Mouse (Mus musculus): ENCODE measurements around the gene Lgr4. TPM values are rescaled to one million over a fixed set of nuclear protein-coding genes. Genes with fewer than 3 reads are reported as not detected.
A peak's percentile ranks its signal among the peaks of the same experiment; 100 is the strongest.

Lgr4 gene
- total and polyA plus RNA-seq, 2 experiments from 2014 or later, result 10.9 to 49.7 TPM

DNA sequence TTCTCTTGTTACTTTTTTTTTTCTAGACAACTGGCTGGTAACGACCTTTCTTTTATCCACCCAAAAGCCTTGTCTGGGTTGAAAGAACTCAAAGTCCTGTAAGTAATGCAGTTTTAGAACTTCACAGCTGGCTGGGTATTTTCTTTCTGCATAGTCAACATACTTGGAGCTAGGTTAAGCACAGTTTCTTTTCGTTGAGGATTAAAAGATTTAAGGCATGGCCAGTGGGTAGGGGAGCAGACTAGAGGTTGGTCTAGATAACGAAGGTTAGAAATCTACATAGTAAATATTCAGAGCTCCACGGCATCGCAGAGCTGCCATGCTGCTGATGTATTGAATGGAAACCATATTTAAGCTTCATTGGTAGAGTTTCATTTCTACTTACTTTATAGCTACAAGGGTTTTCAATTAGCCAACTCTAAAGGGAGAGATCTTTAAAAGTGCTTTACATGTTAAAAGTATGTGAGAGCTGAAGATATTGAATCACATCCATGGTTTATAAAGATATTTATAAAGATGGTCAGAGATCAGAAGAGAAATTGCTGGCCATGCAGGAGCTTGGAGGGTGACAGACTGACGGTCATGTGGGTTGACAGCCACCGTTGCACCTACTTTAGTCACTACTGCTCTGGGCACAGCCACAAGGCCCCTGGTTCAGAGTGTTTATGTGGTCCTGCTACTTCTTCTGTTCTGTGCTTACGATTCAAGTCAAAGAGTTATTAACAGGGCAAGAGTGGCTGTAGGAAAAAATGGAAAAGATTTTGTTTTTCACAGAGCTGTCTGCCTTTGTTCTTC, 72.4 kb downstream of the Lgr4 start:
- WGBS, result 55% methylated on average over 8 of the region's 8 CpGs
- Histone ChIP-seq H3K27me3 (ENCODE audit: control insufficient read depth, insufficient read depth, low read length) (no peaks in the 10 kb centered on the region), H3K36me3 (replicated peaks; ENCODE audit: control insufficient read depth, insufficient read depth, low read length) (no peaks in the 10 kb centered on the region), H3K9ac (replicated peaks; ENCODE audit: low read depth, low read length) (no peak overlapping the region), H3K4me2 (ENCODE audit: low read depth, low read length) (no peak overlapping the region), H3K4me1 (ENCODE audit: control insufficient read depth, insufficient read depth) (peaks cover 48% of the 10 kb centered on the region), H3K27ac (ENCODE audit: low read depth) (no peak overlapping the region), H3K4me3 (ENCODE audit: low read depth, low read length) (no peak overlapping the region), H3K9me3 (replicated peaks; ENCODE audit: control insufficient read depth, low read length) (no peaks in the 10 kb centered on the region)
- no peak for DNase-seq (ENCODE audit: low spot score)
- no peak for TF ChIP-seq CTCF (IDR thresholded peaks at IDR 0.05; ENCODE audit: low read depth)
- no peak for TF ChIP-seq EP300 (IDR thresholded peaks at IDR 0.05; ENCODE audit: low read depth)
- ATAC-seq (ENCODE audit: insufficient read depth, low read depth), result no peak

DNA sequence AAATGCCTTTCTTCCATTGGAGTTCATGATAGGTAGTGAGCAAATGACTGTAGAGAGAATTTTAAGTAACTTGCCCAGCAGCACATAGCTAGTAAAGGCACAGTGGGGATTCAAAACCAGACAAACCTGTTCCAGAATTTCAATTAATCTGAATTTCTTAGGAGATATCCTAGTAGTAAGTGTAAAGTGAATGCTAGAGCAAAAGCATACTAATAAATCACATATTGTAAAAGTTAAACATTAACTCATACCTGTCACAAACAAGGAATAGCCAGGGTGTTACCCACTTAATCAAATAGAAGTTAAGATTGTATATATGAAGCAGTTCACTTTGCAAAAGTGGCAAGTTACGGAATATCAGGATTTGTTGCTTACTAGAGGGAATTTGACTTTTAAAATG, 74.3 kb downstream of the Lgr4 start:
- no peak overlapping the region for H3K4me3 ChIP-seq (ENCODE audit: low read depth, low read length)
- H3K36me3 ChIP-seq (replicated peaks; ENCODE audit: control insufficient read depth, insufficient read depth, low read length), result no peaks in the 10 kb centered on the region
- peaks cover 49% of the 10 kb centered on the region for H3K4me1 ChIP-seq (ENCODE audit: control insufficient read depth, insufficient read depth)
- ATAC-seq (ENCODE audit: insufficient read depth, low read depth) (no peak), DNase-seq (ENCODE audit: low spot score) (no peak)
- H3K27me3 ChIP-seq (ENCODE audit: control insufficient read depth, insufficient read depth, low read length), result no peaks in the 10 kb centered on the region
- 91% methylated on average over 1 of the region's 1 CpGs for WGBS
- no peak overlapping the region for H3K9ac ChIP-seq (replicated peaks; ENCODE audit: low read depth, low read length)
- TF ChIP-seq CTCF (IDR thresholded peaks at IDR 0.05; ENCODE audit: low read depth) (no peak), EP300 (IDR thresholded peaks at IDR 0.05; ENCODE audit: low read depth) (no peak)
- H3K4me2 ChIP-seq (ENCODE audit: low read depth, low read length), result no peak overlapping the region
- no peaks in the 10 kb centered on the region for H3K9me3 ChIP-seq (replicated peaks; ENCODE audit: control insufficient read depth, low read length)
- no peak overlapping the region for H3K27ac ChIP-seq (ENCODE audit: low read depth)

DNA sequence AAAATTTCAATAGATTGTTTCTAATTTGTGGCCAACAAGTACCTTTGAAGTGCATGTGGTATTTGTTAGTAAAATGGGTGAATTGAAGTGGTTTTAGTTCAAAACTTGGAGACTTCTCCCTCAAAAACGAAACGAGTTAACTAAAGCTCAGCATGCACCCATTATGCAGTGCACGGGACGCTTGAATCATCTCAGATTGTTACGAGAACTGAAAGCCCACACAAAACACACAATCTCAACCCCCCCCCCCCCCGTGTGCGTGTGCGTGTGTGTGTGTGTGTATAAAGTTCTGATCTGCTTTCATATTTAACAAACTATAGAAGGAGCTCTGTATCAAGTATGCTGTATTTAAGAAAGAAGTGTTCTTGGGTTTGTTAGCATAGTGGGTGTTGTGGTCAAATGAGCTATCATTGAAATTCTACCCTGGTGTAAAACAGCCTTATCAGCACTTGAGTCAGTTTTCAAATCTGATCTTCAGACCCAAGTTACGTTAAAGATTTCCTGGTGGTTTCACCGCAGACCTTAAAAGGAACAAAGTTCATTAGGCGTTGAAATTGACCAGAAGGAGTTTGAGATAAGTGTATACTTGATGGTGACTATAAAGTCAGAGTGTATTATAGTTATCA, 75.1 kb downstream of the Lgr4 start:
- peaks cover 45% of the 10 kb centered on the region for H3K4me1 ChIP-seq (ENCODE audit: control insufficient read depth, insufficient read depth)
- 75% methylated on average over 11 of the region's 11 CpGs for WGBS
- H3K9me3 ChIP-seq (replicated peaks; ENCODE audit: control insufficient read depth, low read length), result no peaks in the 10 kb centered on the region
- H3K4me3 ChIP-seq (ENCODE audit: low read depth, low read length), result no peak overlapping the region
- no peak for ATAC-seq (ENCODE audit: insufficient read depth, low read depth)
- no peak overlapping the region for H3K9ac ChIP-seq (replicated peaks; ENCODE audit: low read depth, low read length)
- no peaks in the 10 kb centered on the region for H3K36me3 ChIP-seq (replicated peaks; ENCODE audit: control insufficient read depth, insufficient read depth, low read length)
- no peak overlapping the region for H3K4me2 ChIP-seq (ENCODE audit: low read depth, low read length)
- TF ChIP-seq CTCF (IDR thresholded peaks at IDR 0.05; ENCODE audit: low read depth) (no peak), EP300 (IDR thresholded peaks at IDR 0.05; ENCODE audit: low read depth) (no peak)
- no peaks in the 10 kb centered on the region for H3K27me3 ChIP-seq (ENCODE audit: control insufficient read depth, insufficient read depth, low read length)
- no peak for DNase-seq (ENCODE audit: low spot score)
- no peak overlapping the region for H3K27ac ChIP-seq (ENCODE audit: low read depth)

DNA sequence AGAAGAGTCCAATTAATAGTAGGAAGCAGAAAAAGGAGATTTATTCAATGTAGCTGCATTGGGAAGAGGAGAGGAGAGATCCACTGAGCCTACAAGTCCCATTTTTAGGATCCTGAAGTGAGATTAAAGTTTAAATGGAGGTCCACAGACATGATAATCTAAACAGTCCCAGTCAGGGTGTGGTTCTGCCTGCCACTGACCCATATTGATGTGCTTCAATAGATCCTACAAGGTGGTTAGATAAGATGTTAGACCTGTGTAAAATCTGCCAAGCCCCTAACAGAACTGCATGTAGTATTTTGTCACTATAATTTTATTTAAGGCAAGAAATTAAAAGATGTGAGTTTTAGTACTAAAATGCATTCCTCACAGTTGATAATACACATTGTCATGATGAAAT, 76.0 kb downstream of the Lgr4 start:
- no peak overlapping the region for H3K9ac ChIP-seq (replicated peaks; ENCODE audit: low read depth, low read length)
- no peak for DNase-seq (ENCODE audit: low spot score)
- H3K27ac ChIP-seq (ENCODE audit: low read depth), result no peak overlapping the region
- H3K4me1 ChIP-seq (ENCODE audit: control insufficient read depth, insufficient read depth), result peaks cover 39% of the 10 kb centered on the region
- ATAC-seq (ENCODE audit: insufficient read depth, low read depth), result no peak
- H3K4me3 ChIP-seq (ENCODE audit: low read depth, low read length), result no peak overlapping the region
- H3K27me3 ChIP-seq (ENCODE audit: control insufficient read depth, insufficient read depth, low read length), result no peaks in the 10 kb centered on the region
- no peaks in the 10 kb centered on the region for H3K9me3 ChIP-seq (replicated peaks; ENCODE audit: control insufficient read depth, low read length)
- no peak overlapping the region for H3K4me2 ChIP-seq (ENCODE audit: low read depth, low read length)
- TF ChIP-seq EP300 (IDR thresholded peaks at IDR 0.05; ENCODE audit: low read depth) (no peak), CTCF (IDR thresholded peaks at IDR 0.05; ENCODE audit: low read depth) (no peak)
- no peaks in the 10 kb centered on the region for H3K36me3 ChIP-seq (replicated peaks; ENCODE audit: control insufficient read depth, insufficient read depth, low read length)

DNA sequence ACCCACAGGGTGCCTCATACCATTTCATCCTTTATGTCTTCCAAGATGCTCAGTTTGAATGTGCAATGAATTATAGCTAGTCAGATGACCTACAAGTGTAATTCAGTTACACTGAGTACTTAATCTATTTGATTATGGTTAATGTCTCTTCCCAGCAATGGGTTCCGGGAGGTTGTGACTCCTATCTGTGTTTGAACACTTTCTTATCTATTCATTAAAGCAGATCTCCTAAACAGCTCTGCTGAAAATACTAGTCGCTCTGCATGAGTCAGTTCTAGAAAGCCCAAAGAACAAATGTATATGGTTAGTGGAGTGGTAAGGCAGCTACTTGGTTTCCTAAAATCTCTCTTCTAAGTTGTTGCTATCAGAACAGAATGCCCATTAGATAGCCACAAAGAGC, 77.6 kb downstream of the Lgr4 start:
- no peak overlapping the region for H3K4me2 ChIP-seq (ENCODE audit: low read depth, low read length)
- peak overlapping the region; percentile 37; the same call in 1 of the 2 replicates for H3K27ac ChIP-seq (ENCODE audit: low read depth)
- DNase-seq (ENCODE audit: low spot score) (no peak), ATAC-seq (ENCODE audit: insufficient read depth, low read depth) (no peak)
- no peaks in the 10 kb centered on the region for H3K27me3 ChIP-seq (ENCODE audit: control insufficient read depth, insufficient read depth, low read length)
- 14% methylated on average over 2 of the region's 2 CpGs for WGBS
- H3K9ac ChIP-seq (replicated peaks; ENCODE audit: low read depth, low read length), result no peak overlapping the region
- peaks cover 23% of the 10 kb centered on the region for H3K4me1 ChIP-seq (ENCODE audit: control insufficient read depth, insufficient read depth)
- TF ChIP-seq EP300 (IDR thresholded peaks at IDR 0.05; ENCODE audit: low read depth), result no peak
- TF ChIP-seq CTCF (IDR thresholded peaks at IDR 0.05; ENCODE audit: low read depth), result no peak
- H3K9me3 ChIP-seq (replicated peaks; ENCODE audit: control insufficient read depth, low read length), result no peaks in the 10 kb centered on the region
- H3K4me3 ChIP-seq (ENCODE audit: low read depth, low read length), result no peak overlapping the region
- peaks cover 9% of the 10 kb centered on the region; the same call in 1 of the 2 replicates for H3K36me3 ChIP-seq (replicated peaks; ENCODE audit: control insufficient read depth, insufficient read depth, low read length)

Data from heart, postnatal 0 days (tissue).